Mouse (Mus musculus) intestine, postnatal 0 days (tissue): ENCODE data around the gene Nr0b2. TPM values are rescaled to one million over a fixed set of nuclear protein-coding genes. Genes with fewer than 3 reads are reported as not detected.

ENCODE experiments used
- ATAC-seq: fragments of 200-750 bp; cut with Nextera tagmentation; 2 replicates; pipeline ENCODE4 v1.8.0; 2017; ENCODE audit warnings: mild to moderate bottlenecking, moderate TSS enrichment, moderate library complexity
- H3K27ac ChIP-seq: fragments of 300-500 bp; sonication (generic); 2 replicates; pipeline ENCODE4 v1.5.1; 2014; ENCODE audit warnings: mild to moderate bottlenecking, low read depth, low read length, moderate library complexity
- H3K27me3 ChIP-seq: fragments of 300-500 bp; sonication (generic); replicated peaks from 2 replicates; pipeline ENCODE4 v1.6.1; 2014; ENCODE audit warnings: low read length, mixed read lengths; ENCODE audit not compliant: control insufficient read depth, insufficient read depth
- H3K36me3 ChIP-seq: fragments of 300-500 bp; sonication (generic); 2 replicates; pipeline ENCODE4 v1.6.1; 2014; ENCODE audit warnings: mild to moderate bottlenecking, moderate library complexity; ENCODE audit not compliant: control insufficient read depth, insufficient read depth
- H3K4me1 ChIP-seq: fragments of 300-500 bp; sonication (generic); replicated peaks from 2 replicates; pipeline ENCODE4 v1.6.1; 2014; ENCODE audit warnings: antibody characterized with exemption, low read length, mixed read lengths; ENCODE audit not compliant: control insufficient read depth, insufficient read depth
- H3K4me2 ChIP-seq: fragments of 300-500 bp; sonication (generic); replicated peaks from 2 replicates; pipeline ENCODE4 v1.6.1; 2014; ENCODE audit warnings: low read depth, mild to moderate bottlenecking, moderate library complexity
- H3K4me3 ChIP-seq: fragments of 300-500 bp; sonication (generic); 2 replicates; pipeline ENCODE4 v1.5.1; 2014; ENCODE audit warnings: low read depth, low read length
- H3K9ac ChIP-seq: fragments of 300-500 bp; sonication (generic); 2 replicates; pipeline ENCODE4 v1.6.1; 2014; ENCODE audit warnings: mild to moderate bottlenecking, low read depth, low read length
- H3K9me3 ChIP-seq: fragments of 300-500 bp; sonication (generic); 2 replicates; pipeline ENCODE4 v1.6.1; 2016; ENCODE audit warnings: mixed run types; ENCODE audit not compliant: control insufficient read depth
- CTCF ChIP-seq: sonication (generic); IDR thresholded peaks from 2 replicates; pipeline ENCODE4 v1.5.1; 2016; ENCODE audit warnings: low read depth, mild to moderate bottlenecking, control low read depth, antibody characterized with exemption, moderate library complexity
- WGBS: fragments of 180-500 bp; shearing (Covaris S2); extraction: QIAGEN DNeasy Blood & Tissue Kit; methylation state at CpG from one replicate; pipeline ENCODE4 v1.1.7; 2014; 5-methylcytosine and 5-hydroxymethylcytosine counted together
- polyA plus RNA-seq: library from polyadenylated mRNA; unstranded; fragments of >200 nt; fragmentation: Nextera tagmentation; extraction: Ambion mirVana; gene quantifications from 2 replicates; pipeline ENCODE4 v1.2.1, GENCODE M21; 2015

The Nr0b2 gene
- polyA plus RNA-seq, 1 experiment from 2014 or later = 34.8 TPM

DNA sequence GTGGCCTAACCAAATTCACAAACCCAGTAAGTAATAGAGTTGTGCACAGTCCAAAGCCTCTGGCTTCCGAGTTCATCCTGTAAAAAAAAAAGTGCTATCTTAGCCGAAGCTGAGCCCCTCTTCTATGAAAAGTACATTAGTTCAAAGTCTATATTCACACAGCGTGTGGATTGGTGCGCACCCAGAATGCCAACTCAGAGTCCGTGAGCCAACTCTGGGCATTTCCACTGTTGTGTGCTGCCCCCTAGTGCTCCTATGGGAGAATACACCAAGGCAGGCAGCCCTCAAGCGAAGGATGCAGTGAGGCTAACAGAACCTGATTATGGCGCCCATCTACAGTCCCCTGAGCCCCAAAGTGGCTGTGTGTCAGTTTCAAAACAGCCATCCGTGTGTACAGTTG, 40.2 kb upstream of the Nr0b2 start:
- ATAC-seq = peak; percentile 82
- no peaks in the 10 kb centered on the region for H3K9me3 ChIP-seq
- 7% methylated on average over 8 of the region's 8 CpGs for WGBS

DNA sequence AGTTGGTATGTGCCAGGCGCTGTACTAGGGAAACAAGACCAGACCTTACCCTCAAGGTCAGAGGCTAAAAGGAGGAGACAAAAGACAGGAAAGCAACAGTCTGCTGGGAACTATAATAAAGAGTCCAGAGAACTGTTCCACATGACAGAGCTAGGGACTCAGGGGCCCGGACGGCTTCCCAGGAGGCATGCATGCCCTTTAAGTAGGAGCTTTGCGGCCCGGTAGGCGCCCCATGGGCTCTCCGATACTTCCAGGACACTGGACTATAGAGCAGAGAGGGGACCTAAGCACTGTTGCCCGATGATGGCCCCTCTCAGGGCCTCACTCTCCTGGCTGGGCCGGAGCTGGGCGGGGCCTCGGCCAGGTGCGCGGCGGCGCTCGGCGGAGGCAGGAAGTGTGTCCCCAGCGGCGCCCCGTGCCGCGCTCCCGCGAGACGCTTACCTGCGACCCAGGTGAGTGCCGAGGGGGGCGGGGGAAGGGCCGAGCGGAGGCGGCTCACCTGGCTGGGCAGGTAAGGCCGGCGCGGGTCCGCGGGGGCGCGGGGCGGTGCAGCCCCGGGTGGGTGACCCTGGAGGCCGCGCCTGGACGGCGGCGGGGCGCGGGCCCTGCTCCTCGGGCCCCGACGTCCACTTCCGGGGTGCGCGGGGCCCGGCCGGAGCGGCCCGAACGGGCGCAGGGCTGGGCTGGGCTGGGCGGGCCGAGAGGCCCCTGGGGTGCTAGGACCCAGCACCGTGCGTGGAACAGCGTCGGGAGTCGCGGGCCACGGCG, 34.4 kb upstream of the Nr0b2 start, which contains the start of gene Kdf1:
Gene Kdf1 (plus strand): TSS at position 363 of the 768 bp plus-strand sequence.
- Histone ChIP-seq H3K36me3 (no peaks in the 10 kb centered on the region), H3K4me2 (peak within 1 kb of the TSS; percentile 66), H3K4me1 (no peaks in the 10 kb centered on the region), H3K9ac (peak within 1 kb of the TSS; percentile 72), H3K4me3 (peak within 1 kb of the TSS; percentile 53), H3K27me3 (peaks cover 5% of the 10 kb centered on the region; the same call in 1 of the 2 replicates), H3K9me3 (no peaks in the 10 kb centered on the region), H3K27ac (peak within 1 kb of the TSS; percentile 91)
- WGBS = 2% methylated on average over 57 of the region's 69 CpGs
- ATAC-seq = peak; percentile 97
- no peak for TF ChIP-seq CTCF

More for the DNA sequence above, 40.2 kb upstream of the Nr0b2 start:
- H3K36me3 ChIP-seq = no peaks in the 10 kb centered on the region
- no peaks in the 10 kb centered on the region for H3K4me1 ChIP-seq
- H3K27ac ChIP-seq = peak overlapping the region; percentile 37; the same call in 1 of the 2 replicates
- H3K27me3 ChIP-seq = no peaks in the 10 kb centered on the region
- H3K9ac ChIP-seq = no peak overlapping the region
- TF ChIP-seq CTCF = peak; percentile 95
- H3K4me2 ChIP-seq = no peak overlapping the region
- no peak overlapping the region for H3K4me3 ChIP-seq

DNA sequence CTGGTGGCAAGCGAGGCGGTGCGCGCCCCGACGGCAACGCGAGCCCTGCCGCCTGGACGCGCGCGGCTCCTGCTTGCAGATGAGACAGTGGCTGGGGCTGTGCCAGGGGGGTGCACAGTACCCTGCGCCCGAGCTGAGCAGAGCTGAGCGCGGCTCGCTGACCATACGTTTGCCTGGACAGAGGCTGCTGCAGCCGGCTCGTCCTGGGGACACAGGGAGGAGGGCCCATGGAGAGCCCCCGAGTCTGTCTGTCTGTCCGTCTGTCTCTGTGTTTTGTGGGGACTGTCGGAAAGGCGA, 33.9 kb upstream of the Nr0b2 start:
- no peak for TF ChIP-seq CTCF
- 4% methylated on average over 21 of the region's 25 CpGs for WGBS
- peaks cover 5% of the 10 kb centered on the region; the same call in 1 of the 2 replicates for H3K27me3 ChIP-seq
- H3K27ac ChIP-seq = peak overlapping the region; percentile 91
- peak overlapping the region; percentile 66 for H3K4me2 ChIP-seq
- ATAC-seq = no peak
- H3K4me1 ChIP-seq = no peaks in the 10 kb centered on the region
- H3K9ac ChIP-seq = peak overlapping the region; percentile 72
- H3K9me3 ChIP-seq = no peaks in the 10 kb centered on the region
- no peaks in the 10 kb centered on the region for H3K36me3 ChIP-seq
- peak overlapping the region; percentile 53 for H3K4me3 ChIP-seq

DNA sequence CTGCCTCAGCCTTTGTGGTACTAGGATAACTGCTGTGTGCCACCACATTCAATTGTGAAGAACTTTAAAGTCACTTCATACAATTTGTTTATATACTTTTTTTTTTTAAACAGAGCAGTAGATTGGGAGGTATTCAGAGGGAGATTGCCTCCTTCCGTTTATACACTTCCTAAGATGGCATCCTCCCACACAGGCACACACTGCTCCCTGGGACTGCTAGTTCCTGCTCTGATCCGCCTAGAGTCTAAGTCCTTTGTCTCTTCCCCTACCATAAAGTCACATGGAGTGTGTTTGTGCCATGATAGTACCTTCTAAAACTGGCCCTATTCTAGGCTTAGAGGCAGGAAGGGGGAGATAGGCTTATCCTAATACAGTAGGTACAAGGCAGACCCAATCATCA, 31.7 kb upstream of the Nr0b2 start:
- Histone ChIP-seq H3K36me3 (no peaks in the 10 kb centered on the region), H3K4me3 (no peak overlapping the region), H3K4me2 (no peak overlapping the region), H3K4me1 (no peaks in the 10 kb centered on the region), H3K9ac (no peak overlapping the region), H3K27me3 (peaks cover 5% of the 10 kb centered on the region; the same call in 1 of the 2 replicates), H3K9me3 (no peaks in the 10 kb centered on the region), H3K27ac (no peak overlapping the region)
- no peak for ATAC-seq
- TF ChIP-seq CTCF = no peak
- WGBS = 51% methylated on average over 2 of the region's 2 CpGs

DNA sequence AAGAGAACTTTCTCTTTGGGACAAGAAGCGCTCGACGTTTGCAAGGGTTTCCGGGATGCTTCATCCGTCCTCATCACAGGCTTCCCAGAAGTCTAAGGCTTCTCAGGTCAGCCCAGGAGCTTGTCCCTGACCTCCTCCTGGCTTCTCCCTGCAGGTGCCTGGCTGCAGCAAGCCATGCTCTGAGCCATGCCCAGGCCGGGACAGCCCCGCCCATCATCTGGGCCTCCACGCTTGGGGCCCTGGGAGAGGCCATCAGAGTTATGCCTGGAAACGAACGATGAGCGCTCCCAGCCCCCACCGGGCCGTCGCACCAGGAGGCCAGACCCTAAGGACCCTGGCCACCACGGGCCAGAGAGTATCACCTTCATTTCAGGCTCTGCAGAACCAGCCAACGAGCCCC, 25.4 kb upstream of the Nr0b2 start:
- Histone ChIP-seq H3K27me3 (no peaks in the 10 kb centered on the region), H3K27ac (no peak overlapping the region), H3K4me2 (peak overlapping the region; percentile 47), H3K4me1 (no peaks in the 10 kb centered on the region), H3K9ac (no peak overlapping the region), H3K4me3 (no peak overlapping the region), H3K36me3 (peaks cover 37% of the 10 kb centered on the region), H3K9me3 (no peaks in the 10 kb centered on the region)
- TF ChIP-seq CTCF = no peak
- ATAC-seq = 0 out of 2 replicates have a peak, but pooled peaks have one; percentile 30
- 48% methylated on average over 16 of the region's 16 CpGs for WGBS

DNA sequence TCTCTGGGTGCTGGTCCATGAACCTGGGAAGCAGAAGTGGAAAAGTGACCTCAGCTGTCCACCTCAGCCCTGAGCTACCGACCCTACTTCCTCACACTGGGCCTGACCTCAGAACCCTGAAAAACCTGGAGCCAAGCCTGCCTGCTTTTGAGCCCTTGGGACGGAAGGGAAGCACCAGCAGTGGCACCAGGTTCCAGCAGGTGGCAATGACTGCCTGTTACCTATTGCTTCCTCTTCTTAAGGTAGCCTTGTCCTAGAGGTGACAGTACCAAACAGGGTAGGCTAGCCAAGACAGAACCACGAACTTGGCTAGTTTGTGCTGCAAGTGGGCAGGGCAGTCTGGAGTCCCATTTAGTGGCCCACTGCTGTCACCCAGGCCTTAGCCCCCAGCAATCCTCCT, 20.4 kb upstream of the Nr0b2 start:
- Histone ChIP-seq H3K4me2 (no peak overlapping the region), H3K36me3 (peaks cover 81% of the 10 kb centered on the region), H3K27me3 (no peaks in the 10 kb centered on the region), H3K27ac (no peak overlapping the region), H3K4me3 (no peak overlapping the region), H3K9ac (no peak overlapping the region), H3K9me3 (no peaks in the 10 kb centered on the region), H3K4me1 (0 out of 2 replicates have a peak, but pooled peaks cover 4% of the 10 kb centered on the region)
- 75% methylated on average over 3 of the region's 3 CpGs for WGBS
- ATAC-seq = no peak
- peak; percentile 61 for TF ChIP-seq CTCF
